Mouse (Mus musculus) spleen, embryonic (tissue): ENCODE results near the gene Pom121l12.

Experiments used
- CTCF ChIA-PET: fragments of 350-600 bp; sonication (Branson Sonifier 250); formaldehyde crosslinking; loops from one replicate; lab custom pipeline; 2022; lab: Charles Lee

Gene Pom121l12

DNA sequence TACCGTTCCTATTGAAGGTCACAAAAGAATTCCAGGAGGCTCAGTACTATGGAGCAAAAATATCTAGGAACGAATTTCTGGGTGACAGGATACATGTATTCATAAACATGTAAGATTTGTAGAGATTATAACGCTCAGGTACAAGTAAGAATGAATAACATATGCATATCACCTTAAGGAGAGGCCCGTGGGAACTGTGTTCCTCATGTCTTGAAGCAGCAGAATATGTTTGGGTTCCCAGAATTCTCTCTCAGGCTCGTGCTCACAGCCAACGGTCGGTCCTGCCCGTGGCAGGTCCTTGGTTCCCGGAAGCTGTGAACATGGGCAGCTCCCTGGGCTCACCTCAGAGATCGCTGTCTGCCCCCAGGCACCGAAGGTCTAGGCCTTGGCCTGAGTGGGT is at the start of gene Pom121l12:
TSS of gene Pom121l12 (plus strand) at position 301 of the 400 bp plus-strand sequence.
- CTCF ChIA-PET = no interaction called here

DNA sequence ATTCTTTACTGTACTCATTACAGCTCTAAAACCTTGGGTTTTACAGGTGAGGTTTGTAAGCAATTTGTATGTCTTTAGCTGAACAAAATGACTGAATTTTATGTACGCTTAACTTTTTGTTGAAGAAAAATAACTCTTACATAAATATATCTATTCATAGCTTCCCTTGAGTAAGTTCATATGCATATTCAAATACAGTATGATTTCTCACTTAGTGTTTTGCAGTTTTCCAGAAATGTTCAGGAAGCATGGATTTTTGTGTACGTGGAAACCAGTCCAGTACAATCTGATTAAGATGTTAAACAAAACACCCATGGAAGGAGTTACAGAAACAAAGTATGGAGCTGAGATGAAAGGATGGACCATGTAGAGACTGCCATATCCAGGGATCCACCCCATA is 12.8 kb downstream of the Pom121l12 start:
- CTCF ChIA-PET = no interaction called here
